Mouse (Mus musculus): Measurements from ENCODE around the gene Amigo3. TPM values are rescaled to one million over a fixed set of nuclear protein-coding genes. Genes with fewer than 3 reads are reported as not detected.
A peak's percentile ranks its signal among the peaks of the same experiment; 100 is the strongest.

The Amigo3 gene
- total RNA-seq, 2 experiments from 2014 or later = 3.0 to 3.7 TPM

DNA sequence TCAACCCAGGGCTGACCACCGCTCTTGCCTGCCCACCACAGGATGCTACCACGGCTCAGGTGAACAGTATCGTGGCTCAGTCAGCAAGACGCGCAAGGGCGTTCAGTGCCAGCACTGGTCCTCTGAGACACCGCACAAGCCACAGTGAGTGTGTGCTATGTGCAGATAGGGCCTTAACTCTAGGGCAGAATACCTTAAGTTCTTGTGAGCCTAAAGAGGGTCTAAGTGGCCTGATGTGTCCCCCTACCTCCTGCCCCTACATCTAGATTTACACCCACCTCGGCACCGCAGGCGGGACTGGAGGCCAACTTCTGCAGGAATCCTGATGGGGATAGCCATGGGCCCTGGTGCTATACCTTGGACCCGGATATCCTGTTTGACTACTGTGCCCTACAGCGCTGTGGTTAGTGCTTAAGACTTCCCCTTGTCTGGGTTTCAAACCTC lies 30.1 kb downstream of the Amigo3 start, which contains the start of gene Rnf123:
TSS of gene Rnf123 (minus strand) at position 359 of the 444 bp plus-strand sequence.
- no peak for DNase-seq (ENCODE audit: low spot score in 2 of 2)

DNA sequence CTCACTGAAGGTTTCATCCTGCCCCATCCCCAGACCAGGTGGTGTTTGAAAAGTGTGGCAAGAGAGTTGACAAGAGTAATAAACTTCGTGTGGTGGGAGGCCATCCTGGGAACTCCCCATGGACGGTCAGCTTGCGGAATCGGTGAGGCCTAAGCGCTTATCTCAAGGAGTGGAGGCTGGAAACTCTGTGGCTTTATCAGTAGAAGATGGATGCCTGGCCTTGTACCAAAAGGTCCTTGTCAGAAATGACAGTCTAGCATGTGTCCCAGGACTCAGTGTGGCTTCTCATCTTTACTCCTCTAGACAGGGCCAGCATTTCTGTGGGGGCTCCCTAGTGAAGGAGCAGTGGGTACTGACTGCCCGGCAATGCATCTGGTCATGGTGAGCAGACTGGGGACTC lies 30.6 kb downstream of the Amigo3 start:
- DNase-seq (ENCODE audit: low spot score in 2 of 2) = no peak

- no peak for DNase-seq (ENCODE audit: low spot score in 2 of 2)
Measured at GRCm38 (mm10) chr9:108085261-108085660, 32.3 kb downstream of the Amigo3 start.

GRCm38 (mm10) chr9:108090611-108091120 lies 37.7 kb downstream of the Amigo3 start:
- DNase-seq (ENCODE audit: low spot score in 2 of 2) = no peak

DNA sequence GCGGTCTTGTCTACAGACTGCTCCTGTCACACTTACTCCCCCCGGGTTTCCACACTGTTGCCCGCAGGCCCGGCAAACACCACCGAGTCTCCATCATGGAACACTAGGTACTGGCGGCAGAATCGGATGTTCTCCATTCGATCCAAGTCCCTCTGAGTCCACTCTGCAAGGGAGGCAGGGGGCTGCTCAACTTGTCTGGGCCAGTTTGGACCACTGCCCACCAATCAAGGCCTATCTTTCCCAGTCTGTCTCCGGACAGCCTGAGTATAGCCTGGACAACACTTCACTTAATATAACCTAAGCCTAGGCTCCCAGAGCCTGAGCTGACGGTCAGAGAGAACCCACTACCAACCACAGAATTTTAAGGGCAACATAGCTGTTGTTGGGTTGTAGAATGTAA lies 40.6 kb downstream of the Amigo3 start:
- DNase-seq (ENCODE audit: low spot score in 2 of 2) = no peak

DNA sequence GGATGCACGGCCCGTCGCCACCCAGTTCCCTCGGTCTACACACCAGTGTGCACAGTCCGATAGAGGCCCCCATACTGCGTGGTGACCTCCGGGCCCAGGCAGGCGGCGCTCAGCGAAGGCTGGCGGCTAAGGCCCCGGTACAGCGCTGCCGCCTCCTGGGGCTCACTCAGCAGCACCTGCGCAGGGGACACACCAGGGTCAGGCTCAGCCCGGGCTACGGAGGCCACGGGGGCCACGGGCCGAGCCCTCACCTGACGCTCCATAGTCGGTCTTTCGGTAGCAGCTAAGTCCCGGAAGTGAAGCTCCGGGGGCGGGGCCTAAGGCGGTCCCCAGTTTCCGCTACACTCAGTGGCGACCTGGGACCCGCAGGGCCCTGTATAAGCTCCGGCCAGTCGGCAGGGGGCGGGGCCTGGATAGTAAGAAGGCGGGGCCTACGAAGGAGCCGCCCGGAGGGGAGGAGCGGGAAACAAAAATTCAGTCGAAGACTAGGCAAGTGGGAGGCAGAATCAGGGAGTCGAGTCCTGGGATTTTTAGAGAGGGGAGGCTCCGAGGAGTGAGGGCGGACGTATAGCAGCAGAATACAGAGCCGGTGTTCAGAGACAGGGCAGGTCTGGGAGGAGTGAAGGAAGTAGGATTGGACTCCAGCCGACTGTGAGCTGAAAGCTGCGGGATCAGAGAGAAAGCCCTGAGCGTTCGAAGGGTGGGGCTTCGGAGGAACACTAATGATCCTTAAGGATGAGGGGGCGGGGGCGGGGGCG lies 41.4 kb downstream of the Amigo3 start, which contains the start of gene Apeh:
TSS of gene Apeh (minus strand) at position 423 of the 758 bp plus-strand sequence.
- DNase-seq (ENCODE audit: low spot score in 2 of 2) = peak; percentile 85 to 93

- DNase-seq (ENCODE audit: low spot score in 2 of 2) = no peak
Measured at GRCm38 (mm10) chr9:108094998-108095411, 42.0 kb downstream of the Amigo3 start.

- no peak for DNase-seq (ENCODE audit: low spot score in 2 of 2)
Measured at GRCm38 (mm10) chr9:108095518-108095917, 42.6 kb downstream of the Amigo3 start.

DNA sequence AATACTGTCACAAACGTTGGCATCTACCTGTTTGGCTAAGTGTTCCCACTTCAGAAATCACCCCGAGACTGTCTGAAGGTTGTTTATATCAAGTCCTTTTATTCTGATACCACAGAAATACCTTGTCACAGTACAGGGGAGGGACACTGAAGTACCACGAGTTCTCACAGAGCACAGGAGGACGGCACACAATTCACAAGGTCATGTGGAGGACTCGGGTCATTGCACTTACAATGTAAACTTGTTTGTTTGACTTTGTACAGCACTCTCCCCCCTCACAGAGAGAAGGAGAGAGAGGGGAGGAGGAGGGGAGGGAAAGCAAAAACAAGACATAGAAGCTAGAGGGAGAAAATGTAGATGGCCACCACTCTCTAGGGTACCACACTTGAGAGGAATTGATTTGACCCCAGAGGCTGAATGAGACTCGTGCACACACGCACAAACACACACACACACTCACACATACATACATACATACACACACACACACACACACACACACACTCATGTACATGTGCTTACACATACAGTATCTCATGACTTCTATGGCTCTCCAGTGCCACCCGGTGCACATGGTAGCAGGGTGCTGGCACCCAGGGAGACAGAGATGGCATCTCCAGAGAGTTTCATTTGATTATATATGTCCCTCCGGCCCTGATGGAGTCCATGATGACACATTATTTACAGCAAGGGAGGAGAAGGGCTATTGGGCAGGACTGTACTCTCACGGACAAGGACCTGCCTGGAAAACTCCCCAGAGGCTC lies 43.2 kb downstream of the Amigo3 start:
- no peak for DNase-seq (ENCODE audit: low spot score in 2 of 2)

DNA sequence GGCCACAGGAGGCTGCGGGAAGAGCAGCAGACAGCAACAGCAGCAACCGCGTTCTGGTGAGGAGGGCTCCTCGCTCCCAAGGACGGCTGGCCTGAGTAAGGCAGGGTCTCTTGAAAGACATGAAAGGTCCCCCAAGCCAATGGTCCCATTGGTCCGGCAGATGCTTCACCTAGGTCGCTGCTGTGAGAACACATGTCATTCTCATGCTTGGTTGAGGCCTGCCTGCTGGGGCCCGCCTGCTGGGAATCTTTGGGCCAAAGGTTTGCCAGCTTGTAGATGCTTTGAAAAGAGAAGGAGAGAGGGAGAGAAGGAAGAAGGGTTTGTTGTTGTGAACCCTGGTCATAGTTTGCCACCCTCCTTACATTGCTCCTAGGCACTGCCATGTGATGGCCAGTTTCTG lies 46.7 kb downstream of the Amigo3 start:
- DNase-seq (ENCODE audit: low spot score in 2 of 2) = no peak

DNA sequence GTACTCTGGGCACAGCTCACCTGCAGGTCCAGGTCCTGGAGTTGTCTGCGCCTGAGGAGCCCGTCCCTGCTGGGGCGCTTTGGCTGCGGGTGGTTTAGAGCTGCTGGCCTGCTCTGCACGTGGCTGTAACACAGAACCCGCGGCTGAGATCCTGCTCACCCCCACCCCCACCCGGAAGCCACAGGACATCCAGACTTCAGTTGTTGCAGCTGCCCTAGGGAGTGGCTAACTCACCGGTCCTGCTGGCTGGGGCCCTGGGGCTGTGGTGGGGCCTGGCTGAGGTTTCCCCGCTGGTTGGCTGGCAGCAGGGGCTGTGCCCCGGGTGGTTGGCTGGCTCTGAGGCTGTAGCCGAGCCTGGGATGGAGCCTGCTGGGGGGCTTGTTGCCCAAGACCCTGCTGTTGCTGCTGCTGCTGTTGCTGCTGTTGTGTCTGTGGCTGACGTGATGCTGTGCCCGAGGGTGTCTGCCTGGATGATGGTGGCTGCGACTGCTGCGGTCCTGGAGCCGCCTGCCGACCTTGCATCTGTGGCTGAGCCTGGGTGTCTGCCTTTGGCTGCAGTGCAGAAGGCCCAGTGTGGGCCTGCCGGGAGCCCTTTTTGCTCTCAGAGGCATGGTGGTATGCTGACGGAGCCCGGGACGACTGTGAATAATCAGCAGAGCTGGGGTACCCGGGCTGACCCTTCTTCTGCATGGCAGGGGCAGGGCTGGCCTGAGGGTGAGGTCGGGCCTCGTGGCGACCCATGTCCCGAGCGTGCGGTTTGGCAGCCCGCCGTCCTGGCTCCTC lies 52.0 kb downstream of the Amigo3 start:
- DNase-seq (ENCODE audit: low spot score in 2 of 2) = no peak

Small RNA genes within 50 kb of the gene (microRNA-seq; reads per million reads assigned to microRNA genes)
- gene Gm47303 (not detected), gene Mir7088 (not detected)

Other genes with a start within 250 kb of the Amigo3 start
- gene Rbm6, start 179.9 kb upstream of the Amigo3 start, total RNA-seq (2021) = 10 to 100 TPM; 56.4 to 61.8 TPM
- 10 to 100 TPM; 11.8 to 11.9 TPM for gene Mon1a, start 165.0 kb upstream of the Amigo3 start, total RNA-seq (2021)
- 10 to 100 TPM; 10.8 to 15.7 TPM for gene Mst1r, start 146.3 kb upstream of the Amigo3 start, total RNA-seq (2021)
- not detected for gene Actl11, start 124.7 kb upstream of the Amigo3 start, total RNA-seq (2021)
- 1 to 10 TPM; 3.5 to 4.0 TPM for gene Camkv, start 117.5 kb upstream of the Amigo3 start, total RNA-seq (2021)
- 10 to 100 TPM; 14.4 to 16.3 TPM for gene Traip, start 103.0 kb upstream of the Amigo3 start, total RNA-seq (2021)
- gene Uba7, start 77.7 kb upstream of the Amigo3 start, total RNA-seq (2021) = 10 to 100 TPM; 21.8 to 32.0 TPM
- 1 to 10 TPM; 1.1 to 1.4 TPM for gene Gm20661, start 70.1 kb upstream of the Amigo3 start, total RNA-seq (2021)
- gene Inka1, start 67.3 kb upstream of the Amigo3 start, total RNA-seq (2021) = 10 to 100 TPM; 16.0 to 16.6 TPM
- 1 to 10 TPM; 2.9 to 5.4 TPM for gene Cdhr4, start 60.7 kb upstream of the Amigo3 start, total RNA-seq (2021)
- gene Gm20662, start 56.8 kb upstream of the Amigo3 start, total RNA-seq (2021) = 1 to 10 TPM in 1 of 2 experiments, under 1 TPM in 1; 0.53 to 1.3 TPM
- gene Ip6k1, start 50.7 kb upstream of the Amigo3 start, total RNA-seq (2021) = 100 to 1,000 TPM; 123 to 128 TPM
- 10 to 100 TPM; 16.2 to 18.4 TPM for gene Gmppb, start 3.9 kb upstream of the Amigo3 start, total RNA-seq (2021)
- 10 to 100 TPM in 1 of 2 experiments, under 1 TPM in 1; 0.67 to 10.3 TPM for gene Mst1, start 27.3 kb downstream of the Amigo3 start, total RNA-seq (2021)
- gene Rnf123, start 30.2 kb downstream of the Amigo3 start, total RNA-seq (2021) = 10 to 100 TPM; 73.2 to 76.8 TPM
- 100 to 1,000 TPM in 1 of 2 experiments, 10 to 100 TPM in 1; 93.0 to 110 TPM for gene Apeh, start 41.4 kb downstream of the Amigo3 start, total RNA-seq (2021)
- gene Bsn, start 137.2 kb downstream of the Amigo3 start, total RNA-seq (2021) = 1 to 10 TPM; 3.9 to 4.4 TPM
- gene Dag1, start 210.8 kb downstream of the Amigo3 start, total RNA-seq (2021) = 100 to 1,000 TPM; 158 to 188 TPM
- 10 to 100 TPM; 26.4 to 27.2 TPM for gene Nicn1, start 237.3 kb downstream of the Amigo3 start, total RNA-seq (2021)
- 10 to 100 TPM in 1 of 2 experiments, 1 to 10 TPM in 1; 9.5 to 10.8 TPM for gene Amt, start 243.7 kb downstream of the Amigo3 start, total RNA-seq (2021)

Measured in adrenal gland, postnatal 4 days (tissue).